Mouse (Mus musculus) urinary bladder, postnatal 25 days (tissue): ENCODE measurements around the gene Atg4b.

ENCODE experiments used
- DNase-seq: peaks from one replicate; pipeline ENCODE4 v3.0.0; 2022; ENCODE audit warnings: low spot score

Gene Atg4b

DNA sequence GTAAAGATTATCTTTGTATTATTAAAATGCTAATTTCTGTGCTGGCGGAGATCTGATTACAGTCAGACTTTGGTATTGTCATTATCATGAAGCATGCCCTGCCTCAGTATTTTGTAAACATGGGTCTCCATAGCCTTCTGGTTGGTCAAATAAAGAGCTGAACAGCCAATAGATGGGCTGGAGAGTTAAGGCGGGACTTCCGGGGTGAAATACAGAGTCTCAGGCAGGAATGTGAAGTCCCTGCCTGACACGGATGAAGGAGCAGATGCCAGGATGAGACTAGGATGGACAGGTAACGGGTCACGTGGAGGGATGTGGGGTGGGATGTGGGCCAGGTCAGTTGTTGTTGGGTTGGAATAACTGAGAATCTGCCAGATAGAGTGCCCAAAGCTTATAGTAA, at the start of gene Atg4b:
Gene Atg4b (plus strand): TSS at position 211 of the 400 bp plus-strand sequence.
- no peak for DNase-seq

DNA sequence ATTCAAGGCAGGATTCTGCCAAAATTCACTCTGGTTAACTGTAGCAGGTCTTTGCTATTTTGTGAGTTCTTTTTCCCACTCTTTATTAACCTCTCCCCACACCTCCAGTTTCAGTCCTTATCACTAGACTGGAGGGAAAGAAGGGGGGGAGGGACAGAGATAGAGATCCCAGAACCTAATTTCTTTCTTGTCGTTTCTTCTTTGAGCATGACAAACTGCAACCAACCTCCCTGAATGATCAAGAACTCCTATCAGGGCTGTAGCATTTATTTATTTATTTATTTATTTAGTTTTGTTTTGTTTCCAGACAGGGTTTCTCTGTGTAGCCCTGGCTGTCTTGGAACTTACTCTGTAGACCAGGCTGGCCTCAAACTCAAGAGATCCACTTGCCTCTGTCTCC, 49.2 kb upstream of the Atg4b start:
- no peak for DNase-seq

DNA sequence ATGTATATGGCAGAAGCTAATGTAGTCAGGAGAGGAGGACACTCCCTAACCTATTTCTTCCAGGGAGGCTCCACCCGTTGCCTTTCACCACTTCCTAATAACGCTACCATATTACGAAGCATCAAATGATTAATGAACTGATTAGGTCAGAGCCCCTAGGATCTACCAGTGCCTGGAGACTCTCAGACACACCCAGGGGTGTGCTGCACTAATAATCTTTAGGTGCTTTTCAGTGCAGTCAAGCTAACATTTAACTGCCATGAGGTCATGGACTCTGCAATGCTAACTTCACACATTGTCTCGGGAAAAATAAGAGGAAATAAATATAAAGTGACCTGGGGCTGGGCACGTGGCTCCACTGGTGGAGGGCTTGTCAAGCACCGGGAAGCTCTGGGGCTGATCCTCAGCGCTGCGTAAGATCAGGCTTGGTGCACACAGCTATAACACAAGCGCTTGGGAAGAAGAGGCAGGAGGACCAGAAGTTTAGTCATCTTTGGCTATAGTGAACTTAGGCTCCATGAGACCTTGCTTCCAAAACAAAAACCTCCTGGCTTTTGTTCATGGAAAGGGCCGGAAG, 47.7 kb upstream of the Atg4b start:
- DNase-seq: no peak

DNA sequence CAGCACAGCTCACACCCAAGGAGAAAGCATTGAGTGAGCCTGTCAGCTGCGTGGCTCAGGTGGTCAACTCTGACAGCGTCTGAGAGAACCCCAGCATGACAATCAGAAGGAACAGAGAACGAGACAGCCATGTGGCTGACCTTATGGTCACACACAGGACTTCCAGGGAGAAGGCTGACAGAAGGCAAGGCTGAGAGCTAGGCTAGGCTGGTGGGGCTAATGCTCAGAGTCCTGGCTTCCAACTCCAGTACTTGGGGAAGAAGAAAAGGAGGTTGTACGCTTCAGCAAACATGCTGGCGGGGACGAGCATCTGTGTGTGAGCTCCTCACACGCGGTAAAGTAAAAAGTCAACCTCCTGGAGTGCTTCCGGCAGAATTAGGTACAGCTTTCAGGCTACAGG, 47.0 kb upstream of the Atg4b start:
- no peak for DNase-seq

DNA sequence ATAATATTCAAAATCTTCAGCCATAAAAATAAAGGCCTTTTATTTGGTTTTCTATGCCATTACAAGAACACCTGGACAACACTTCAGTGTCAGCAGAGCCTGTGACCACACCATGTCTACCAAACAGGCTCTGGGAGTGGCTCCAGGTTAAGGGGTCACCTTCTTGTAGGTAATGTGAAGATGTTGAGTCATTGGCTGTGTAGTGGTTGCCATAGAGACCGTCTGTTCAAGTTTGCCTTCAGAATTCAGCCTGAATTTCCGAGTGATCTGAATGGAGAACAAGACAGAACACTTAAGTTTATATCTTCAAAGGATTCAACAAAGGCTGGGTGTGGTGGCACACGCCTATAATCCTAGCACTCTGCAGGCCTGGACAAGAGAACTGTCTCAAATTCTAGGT, 45.9 kb upstream of the Atg4b start:
- no peak for DNase-seq

DNA sequence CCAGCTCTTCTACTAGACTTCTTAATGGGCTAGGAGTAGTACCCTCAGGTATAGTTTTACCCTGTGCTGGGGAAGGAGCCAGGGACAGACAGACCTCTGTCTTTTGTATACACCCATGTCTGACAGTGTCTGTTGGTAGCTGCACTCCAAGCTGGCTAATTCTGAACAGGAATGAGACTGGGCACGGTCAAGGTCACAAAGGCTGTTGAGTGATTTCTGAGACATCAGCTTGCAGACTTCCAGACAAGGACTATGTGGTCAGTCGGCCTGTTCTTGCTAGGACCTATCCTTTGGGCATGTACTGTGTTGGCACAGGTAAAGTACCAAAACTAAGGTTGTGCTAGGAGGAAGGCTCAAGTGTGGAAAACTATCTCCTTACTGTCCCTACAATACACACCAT, 35.1 kb upstream of the Atg4b start:
- no peak for DNase-seq

DNA sequence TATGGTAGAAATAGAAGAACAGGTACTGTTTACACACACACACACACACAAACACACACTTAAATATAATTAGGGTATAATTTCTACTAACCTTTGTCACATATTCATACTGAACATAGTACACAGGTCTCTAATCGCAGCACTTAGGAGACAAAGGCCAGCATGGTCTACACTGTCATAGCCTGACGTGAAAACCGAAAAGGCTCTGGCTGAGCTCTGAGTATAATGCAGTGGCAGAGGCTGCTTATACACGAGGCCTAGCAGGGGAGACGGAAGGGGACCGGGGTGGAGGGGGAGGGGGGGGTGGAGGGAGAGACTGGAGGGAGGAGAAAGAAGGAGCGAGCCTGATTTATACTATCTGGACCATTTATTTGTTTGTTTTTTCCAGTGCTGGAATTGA, 29.7 kb upstream of the Atg4b start:
- no peak for DNase-seq

DNA sequence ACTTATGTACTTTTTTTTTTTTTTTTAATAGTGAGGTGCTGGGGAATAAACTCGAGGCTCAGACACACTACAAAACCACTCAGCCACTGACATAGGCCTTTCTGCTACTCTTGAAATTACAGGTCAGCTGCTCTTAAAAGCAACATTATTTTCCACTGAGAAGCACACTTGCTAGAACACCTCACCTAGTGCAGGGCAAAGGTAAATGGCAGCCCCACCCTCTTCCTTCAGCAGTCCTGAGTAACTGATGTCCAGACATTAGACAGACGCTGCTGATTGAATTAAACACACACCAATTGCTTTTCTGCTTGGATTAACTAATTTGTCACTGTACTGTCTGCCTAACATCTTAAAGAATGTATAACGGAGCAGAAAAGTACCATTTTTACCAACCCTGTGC, 26.7 kb upstream of the Atg4b start:
- DNase-seq: no peak

DNA sequence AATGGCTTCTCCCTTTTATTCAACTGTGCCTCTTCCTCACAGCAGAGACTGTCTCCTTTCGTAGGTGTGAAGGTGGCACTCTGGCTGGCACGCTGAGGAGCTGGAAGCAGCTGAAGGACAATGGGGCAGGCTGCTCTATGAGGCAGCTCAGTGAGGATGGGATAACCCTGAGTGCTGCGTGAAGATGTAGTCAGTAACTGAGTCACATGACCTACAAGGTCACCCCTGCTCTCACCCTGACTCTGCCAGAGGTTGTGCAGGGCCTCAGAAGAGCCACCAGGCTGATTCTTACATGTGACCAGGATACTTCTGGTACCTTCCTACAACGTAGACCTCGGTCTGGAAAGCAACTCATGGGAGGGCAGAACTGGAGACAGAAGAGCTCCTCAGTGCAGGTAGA, 25.6 kb upstream of the Atg4b start:
- DNase-seq: no peak

DNA sequence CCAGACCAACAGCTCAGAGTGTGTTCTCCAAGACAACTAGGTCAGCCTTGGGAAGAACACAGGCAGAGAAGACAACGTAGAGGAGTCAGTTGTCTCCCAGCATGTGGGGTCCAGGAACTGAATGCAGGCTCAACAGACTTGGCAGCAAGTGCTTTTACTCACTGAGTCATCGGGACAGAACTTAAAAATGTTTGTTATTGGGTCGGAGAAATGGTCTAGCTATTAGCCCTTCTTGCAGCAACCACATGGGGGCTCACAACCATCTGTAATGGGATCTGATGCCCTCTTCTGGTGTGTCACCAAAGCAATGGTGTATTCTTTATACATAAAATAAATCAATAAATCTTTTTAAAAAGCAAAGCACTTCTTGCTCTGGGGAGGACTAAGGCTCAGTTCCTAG, 25.2 kb upstream of the Atg4b start:
- DNase-seq: no peak

DNA sequence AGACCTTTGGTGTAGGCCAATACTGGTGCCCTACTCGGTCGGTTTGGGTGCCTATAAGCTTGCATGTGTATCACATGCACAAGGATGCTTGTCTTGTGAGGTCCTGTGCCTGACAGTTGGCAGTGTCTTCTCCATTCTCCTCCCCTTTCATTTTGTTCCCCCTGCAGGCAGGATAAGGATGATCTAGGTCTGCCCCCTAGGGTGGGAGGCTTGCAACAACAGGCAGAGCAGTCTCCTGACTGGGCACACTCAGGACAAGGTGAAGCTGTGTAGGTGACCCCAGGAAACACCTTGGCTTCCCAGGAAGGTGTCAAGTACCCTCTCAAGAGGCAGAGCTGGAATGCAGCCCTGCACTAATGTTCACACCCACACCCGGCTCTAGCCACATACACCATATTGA, 24.3 kb upstream of the Atg4b start:
- peak; percentile 49 for DNase-seq

DNA sequence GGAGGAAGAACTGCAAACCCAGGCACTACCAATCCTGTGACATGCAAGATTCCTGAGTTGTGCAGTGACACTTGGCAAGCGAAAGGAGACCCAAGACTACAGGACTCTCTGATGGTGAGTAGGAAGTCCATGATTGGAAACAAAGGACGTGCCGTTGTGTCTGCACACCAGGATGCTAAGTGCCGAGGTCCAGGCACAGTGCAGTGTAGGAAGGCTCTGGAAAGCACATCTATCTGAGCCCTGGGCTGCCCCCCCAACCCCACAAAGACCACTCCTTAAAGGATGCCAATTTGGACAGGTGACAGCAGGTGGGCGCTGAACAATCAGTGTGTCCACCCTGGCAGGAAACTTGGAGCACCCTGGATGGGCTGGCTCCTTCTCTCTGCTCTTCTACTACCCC, 20.2 kb upstream of the Atg4b start:
- no peak for DNase-seq

DNA sequence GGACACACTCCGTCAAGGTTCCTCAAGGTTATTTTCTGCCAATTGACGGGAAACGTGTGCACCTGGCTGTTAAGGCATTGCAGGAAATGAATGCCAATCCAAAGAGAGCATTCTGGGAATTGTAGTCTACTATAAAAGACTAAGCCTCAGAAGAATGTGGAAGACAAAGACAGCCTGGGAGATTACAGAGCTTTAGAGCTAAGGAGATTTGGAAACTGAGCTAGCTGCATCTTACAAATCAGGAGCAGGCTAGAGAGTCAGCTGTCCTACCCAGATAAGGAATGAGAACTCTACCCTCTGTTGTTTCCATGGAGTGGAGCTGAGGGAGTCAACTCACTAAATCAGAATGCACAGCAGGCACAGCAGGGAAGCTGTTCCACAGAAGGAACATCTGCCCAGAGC, 19.4 kb upstream of the Atg4b start:
- no peak for DNase-seq

DNA sequence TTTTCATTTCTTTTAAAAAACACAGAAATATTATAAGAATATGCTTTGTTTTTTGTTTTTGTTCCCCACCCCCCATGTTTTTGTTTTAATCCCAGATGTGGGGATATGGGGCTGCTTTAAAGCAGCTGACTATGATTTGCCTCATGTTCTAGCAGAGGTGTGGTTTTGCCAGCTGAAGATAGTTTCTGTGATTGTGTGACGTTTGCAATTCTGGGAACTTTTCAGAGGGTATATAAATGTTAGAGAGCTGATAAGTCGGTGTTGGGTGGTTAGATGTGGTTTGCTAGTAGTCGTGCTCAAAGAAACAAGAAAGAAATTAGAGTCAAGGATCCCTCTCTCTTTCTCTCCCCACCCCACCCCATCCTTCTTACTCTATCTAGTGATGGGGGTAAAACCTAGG, 15.4 kb upstream of the Atg4b start:
- DNase-seq: no peak

DNA sequence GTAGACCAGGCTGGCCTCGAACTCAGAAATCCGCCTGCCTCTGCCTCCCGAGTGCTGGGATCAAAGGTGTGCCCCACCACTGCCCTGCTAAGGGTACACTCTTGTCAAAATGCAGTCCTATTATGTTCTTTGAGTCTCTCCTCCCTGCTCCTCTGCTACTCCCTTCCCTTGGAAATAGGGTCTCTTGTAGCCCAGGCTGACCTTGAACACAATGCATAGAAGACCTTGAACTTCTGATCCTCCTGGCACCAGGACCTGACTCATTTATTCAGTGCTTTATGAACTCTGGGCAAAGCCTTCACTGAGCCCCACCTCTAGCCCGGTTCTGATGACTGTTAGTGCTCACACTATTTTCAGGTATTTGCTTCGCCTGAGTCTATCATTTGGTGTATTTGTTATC, 13.6 kb upstream of the Atg4b start:
- no peak for DNase-seq

DNA sequence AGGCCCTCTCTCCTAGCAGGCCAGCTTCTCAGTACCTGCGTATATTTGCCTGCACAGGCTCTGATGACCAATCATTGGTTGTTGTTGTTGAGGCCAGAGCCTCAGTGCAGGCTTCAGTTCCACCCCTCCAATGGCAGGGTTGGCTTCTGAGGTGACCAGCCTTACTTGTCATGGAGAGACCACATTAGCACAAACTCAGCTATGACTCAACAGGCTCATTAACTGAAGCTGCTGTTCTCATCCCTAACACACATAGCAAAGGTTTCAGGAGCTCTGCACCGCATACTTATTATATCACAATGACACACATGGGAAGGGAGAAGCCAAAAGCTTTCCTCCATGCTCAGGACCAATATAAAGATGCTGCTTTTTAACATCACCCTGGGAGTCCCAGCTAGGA, 10.6 kb upstream of the Atg4b start:
- DNase-seq: no peak

DNA sequence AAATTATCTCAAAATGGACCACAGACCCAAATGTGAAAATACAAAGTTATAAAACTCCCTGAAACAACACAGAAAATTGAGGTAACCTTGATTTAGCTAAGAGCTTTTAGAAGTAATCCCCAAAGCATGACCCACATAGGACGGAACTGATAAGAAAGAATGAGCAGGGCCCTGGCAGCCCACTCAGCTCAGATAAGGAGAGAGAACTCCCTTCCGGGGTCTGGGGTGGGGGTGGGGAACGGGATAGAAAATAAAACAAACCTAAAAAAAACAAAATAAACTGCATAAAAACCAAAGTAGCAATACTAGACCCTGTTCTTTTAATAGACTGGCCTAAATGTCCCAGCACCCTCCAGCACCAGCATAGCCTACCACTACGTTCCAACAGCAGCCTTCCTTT, 9.3 kb upstream of the Atg4b start:
- DNase-seq: no peak

DNA sequence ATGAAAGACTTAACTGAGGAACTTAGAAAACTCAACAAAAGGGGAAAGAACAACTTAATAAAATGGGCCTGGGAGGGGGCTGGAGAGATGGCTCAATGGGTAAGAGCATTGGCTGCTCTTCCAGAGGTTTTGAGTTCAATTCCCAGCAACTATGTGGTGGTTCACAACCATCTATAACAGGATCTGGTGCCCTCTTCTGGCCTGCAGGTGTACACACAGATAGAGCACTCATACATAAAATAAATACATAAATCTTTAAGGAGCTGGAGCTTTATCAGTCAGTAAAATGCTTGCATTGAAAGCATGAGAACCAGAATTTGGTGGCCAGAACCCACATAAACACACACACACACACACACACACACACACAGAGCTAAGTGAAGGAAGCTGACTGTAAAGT, 8.4 kb upstream of the Atg4b start:
- no peak for DNase-seq

DNA sequence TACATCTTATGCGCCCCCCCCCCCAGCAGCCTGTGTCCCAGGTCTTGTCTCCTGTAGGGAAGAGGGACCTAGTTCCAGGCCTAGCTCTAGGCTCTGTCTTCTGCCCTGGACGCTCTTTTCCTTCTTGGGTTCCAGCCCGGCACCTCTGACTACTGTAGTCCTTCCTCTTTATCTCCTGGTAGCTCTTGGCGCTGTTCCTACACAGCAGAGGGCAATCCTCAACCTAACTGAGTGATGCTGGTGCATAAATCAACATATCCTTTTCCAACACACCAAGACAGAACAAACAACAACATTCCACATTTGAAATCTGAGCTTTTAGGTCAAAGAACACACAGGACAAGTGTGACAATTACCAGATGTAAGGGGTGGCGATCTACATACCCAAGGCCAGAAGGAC, 5.1 kb upstream of the Atg4b start:
- DNase-seq: no peak

DNA sequence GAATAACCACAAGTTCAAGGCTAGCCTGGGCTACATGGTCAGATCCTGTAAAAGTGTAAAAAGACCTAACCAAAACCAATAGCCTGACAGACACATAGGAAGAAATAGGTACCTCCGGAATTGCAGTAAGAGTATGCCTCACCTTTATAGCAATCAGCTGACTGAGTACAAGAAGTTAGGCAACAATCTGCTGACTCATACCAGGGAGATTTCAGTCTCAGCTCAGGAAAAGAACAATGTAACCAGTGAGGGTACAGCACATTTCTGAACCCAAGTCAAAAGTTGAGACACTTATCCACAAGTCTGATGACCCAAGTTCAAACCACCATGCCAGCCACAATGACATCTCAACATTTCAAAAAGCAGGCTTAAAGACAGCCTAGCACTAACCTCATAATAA, 2.8 kb upstream of the Atg4b start:
- DNase-seq: no peak

DNA sequence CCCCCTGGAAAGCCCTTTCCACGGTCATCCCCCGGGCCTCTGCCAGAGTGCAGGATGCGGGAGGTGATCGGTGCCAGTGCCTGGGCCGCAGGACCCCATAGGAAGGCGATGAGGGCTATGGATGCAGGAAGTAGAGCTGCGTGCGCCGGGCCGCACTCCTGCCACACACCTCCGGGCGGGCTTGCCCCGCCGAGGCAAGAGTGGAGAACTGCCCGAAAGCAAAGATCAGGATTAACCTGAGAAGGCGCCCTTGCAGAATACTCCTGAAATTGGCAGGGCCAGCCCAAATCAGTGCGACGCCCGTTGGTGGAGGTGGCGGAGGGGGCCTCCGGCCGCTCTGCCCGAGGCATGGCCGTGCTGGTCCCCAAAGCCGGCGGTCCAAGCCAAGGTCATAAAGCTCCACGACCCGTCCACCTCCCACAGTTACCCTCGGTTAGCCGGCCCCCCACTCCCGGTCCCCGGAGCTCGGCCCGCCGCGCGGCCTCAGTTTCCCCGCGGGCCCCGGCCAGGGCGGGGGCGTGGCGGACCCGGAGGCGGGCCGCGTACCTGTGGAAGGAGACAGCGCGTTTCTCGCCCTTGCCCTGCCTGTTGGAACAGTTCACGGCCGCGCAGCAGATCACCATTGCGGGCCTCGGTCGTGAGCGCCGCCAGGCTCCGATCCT, 2.7 kb downstream of the Atg4b start:
- DNase-seq: peak; percentile 28

DNA sequence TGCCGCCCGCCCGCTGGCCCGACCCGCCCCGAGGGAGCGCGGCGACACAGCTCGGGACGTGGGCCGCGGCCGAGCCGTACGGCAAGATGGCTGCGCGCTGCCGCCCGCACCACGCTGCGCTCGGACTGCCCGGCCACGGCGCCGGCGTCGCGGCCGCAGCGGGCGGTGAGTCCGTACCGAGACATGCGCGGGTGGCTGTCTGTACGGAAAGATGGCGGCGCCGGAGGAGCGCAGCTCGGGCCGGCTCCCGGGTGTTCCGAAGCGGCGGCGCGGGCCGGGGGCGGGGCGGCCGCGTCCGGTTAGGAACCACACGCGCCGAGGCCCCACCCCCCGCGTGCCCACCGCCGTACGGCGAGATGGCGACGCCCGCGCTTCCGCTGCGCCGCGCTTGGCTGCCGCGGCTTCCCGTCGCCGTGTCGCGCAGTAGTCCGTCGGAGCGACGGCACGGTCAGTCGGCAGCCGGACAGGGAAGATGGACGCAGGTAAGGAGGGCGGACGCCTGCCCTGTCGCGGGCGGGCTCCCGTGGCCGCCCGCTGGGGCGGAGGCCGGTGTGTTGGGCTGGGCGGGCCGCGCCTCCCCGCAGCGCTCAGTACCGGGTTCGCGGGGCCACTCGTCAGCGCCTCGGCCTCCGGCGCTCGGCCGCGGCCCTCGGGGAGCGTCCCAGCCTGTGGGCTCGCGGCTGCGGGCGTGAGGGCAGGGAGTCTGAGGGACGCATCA, 3.4 kb downstream of the Atg4b start, which contains the start of gene Thap4:
Gene Thap4 (minus strand): TSS at position 292 of the 718 bp plus-strand sequence.
- peak; percentile 91 for DNase-seq

DNA sequence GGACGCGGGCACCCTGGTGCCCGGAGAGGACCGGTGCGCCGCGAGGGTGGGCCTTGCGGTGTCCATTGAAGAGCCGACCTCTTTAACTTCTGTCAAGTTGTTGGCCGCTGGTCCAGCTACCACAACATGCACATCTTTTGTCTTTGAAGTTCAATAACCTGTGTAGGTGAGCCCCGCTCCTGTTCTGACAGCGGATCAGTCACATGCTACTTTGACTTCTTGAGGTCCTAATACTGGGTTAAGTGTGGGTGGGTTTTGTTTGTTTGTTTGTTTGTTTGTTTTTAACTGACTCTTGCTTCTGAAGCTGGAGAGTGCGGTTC, 4.0 kb downstream of the Atg4b start:
- DNase-seq: no peak

DNA sequence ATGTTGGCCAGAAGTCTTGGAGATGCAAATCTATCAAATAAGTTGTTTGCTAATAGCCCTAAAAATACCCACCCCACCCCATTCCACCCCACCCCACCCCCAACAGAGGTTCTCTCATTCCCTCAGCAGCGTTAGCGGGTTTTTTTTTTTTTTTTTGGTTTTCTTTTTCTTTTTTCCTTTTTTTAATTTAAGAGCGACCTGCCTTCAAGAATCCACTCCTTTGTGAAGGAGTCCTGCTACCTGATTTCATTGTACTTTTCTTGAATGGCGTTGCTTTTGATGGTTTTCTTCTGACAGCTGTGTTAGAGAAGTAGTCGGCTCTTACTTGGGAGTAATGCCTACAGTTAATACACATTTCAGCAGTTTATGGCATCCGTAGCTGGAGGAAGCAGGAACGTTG, 4.3 kb downstream of the Atg4b start:
- no peak for DNase-seq
